8 mouse cellular contexts compared by ENCODE assay signal in genomic region chr2:169061520-169061919, GRCm38 (mm10).
DNase-seq lines count a peak whose midpoint lies in the region; ATAC-seq and TF ChIP-seq lines count a peak whose summit lies in the region.

No protein-coding gene starts in this region.

- no peak overlapping the region for H3K4me2 ChIP-seq in embryonic facial prominence, embryonic 11.5 days (ENCODE audit: low read depth, low read length)
- no peak overlapping the region for H3K4me2 ChIP-seq in limb, embryonic 11.5 days (ENCODE audit: low read depth, severe bottlenecking)
- no peak overlapping the region for H3K4me2 ChIP-seq in midbrain, postnatal 0 days (ENCODE audit: low read depth, low read length, poor library complexity, severe bottlenecking)
- peak overlapping the region; percentile 42; the same call in 1 of the 2 replicates for H3K4me2 ChIP-seq in stomach, embryonic 16.5 days (ENCODE audit: low read depth, low read length)

- H3K4me1 ChIP-seq in spleen, adult 2 months (ENCODE audit: control insufficient read depth, insufficient read depth, insufficient read length): no peaks in the 10 kb centered on the region
- H3K4me1 ChIP-seq in embryonic facial prominence, embryonic 11.5 days (ENCODE audit: control insufficient read depth, insufficient read depth, low read length): no peaks in the 10 kb centered on the region; the same call in 1 of the 2 replicates
- no peaks in the 10 kb centered on the region for H3K4me1 ChIP-seq in limb, embryonic 11.5 days (ENCODE audit: control insufficient read depth, insufficient read depth, low read length)
- no peaks in the 10 kb centered on the region for H3K4me1 ChIP-seq in midbrain, postnatal 0 days (ENCODE audit: insufficient read depth, low read length)
- H3K4me1 ChIP-seq in stomach, embryonic 16.5 days (ENCODE audit: control insufficient read depth, insufficient read depth, low read length): 0 out of 2 replicates have a peak, but pooled peaks cover 5% of the 10 kb centered on the region

- DNase-seq in spleen, adult 2 months (ENCODE audit: low read depth in 1 of 2, low spot score in 2 of 2): peak in 1 of 2 experiments; percentile 33
- DNase-seq in spleen, adult 12 weeks (ENCODE audit: low spot score): no peak
- DNase-seq in embryonic facial prominence, embryonic 11.5 days (ENCODE audit: low spot score): peak; percentile 92
- DNase-seq in heart, adult 18-20 months: peak; percentile 77 to 87
- peak; percentile 63 to 80 for DNase-seq in kidney, adult 8-10 months
- DNase-seq in limb, embryonic 11.5 days (ENCODE audit: low spot score): peak; percentile 93
- peak; percentile 93 for DNase-seq in midbrain, postnatal 0 days (ENCODE audit: low spot score)

- no peaks in the 10 kb centered on the region for H3K36me3 ChIP-seq in spleen, adult 2 months (ENCODE audit: control insufficient read depth, insufficient read depth, low read length)
- H3K36me3 ChIP-seq in embryonic facial prominence, embryonic 11.5 days (replicated peaks; ENCODE audit: control insufficient read depth, insufficient read depth, low read depth, low read length): no peaks in the 10 kb centered on the region
- no peaks in the 10 kb centered on the region for H3K36me3 ChIP-seq in limb, embryonic 11.5 days (ENCODE audit: control insufficient read depth, insufficient read depth, low read length)
- H3K36me3 ChIP-seq in midbrain, postnatal 0 days (ENCODE audit: insufficient read depth, low read length): no peaks in the 10 kb centered on the region
- H3K36me3 ChIP-seq in stomach, embryonic 16.5 days (ENCODE audit: control insufficient read depth, insufficient read depth, low read length): no peaks in the 10 kb centered on the region

- H3K27me3 ChIP-seq in spleen, adult 2 months (ENCODE audit: control insufficient read depth, insufficient read depth, low read length): no peaks in the 10 kb centered on the region
- H3K27me3 ChIP-seq in embryonic facial prominence, embryonic 11.5 days (ENCODE audit: control insufficient read depth, insufficient read depth, low read length): no peaks in the 10 kb centered on the region
- H3K27me3 ChIP-seq in limb, embryonic 11.5 days (ENCODE audit: control insufficient read depth, insufficient read depth, low read length): no peaks in the 10 kb centered on the region
- H3K27me3 ChIP-seq in midbrain, postnatal 0 days (ENCODE audit: insufficient read depth, low read length): no peaks in the 10 kb centered on the region
- H3K27me3 ChIP-seq in stomach, embryonic 16.5 days (ENCODE audit: control insufficient read depth, insufficient read depth, low read length): no peaks in the 10 kb centered on the region

- no peaks in the 10 kb centered on the region for H3K9me3 ChIP-seq in embryonic facial prominence, embryonic 11.5 days (replicated peaks; ENCODE audit: control insufficient read depth, low read length)
- peaks cover 3% of the 10 kb centered on the region; the same call in 1 of the 2 replicates for H3K9me3 ChIP-seq in limb, embryonic 11.5 days (ENCODE audit: control insufficient read depth, low read length)
- H3K9me3 ChIP-seq in midbrain, postnatal 0 days (ENCODE audit: low read length): no peaks in the 10 kb centered on the region
- no peaks in the 10 kb centered on the region; the same call in 1 of the 2 replicates for H3K9me3 ChIP-seq in stomach, embryonic 16.5 days (replicated peaks; ENCODE audit: control insufficient read depth, low read length)

- no peak for TF ChIP-seq POLR2A in spleen, adult 2 months (IDR thresholded peaks at IDR 0.05; ENCODE audit: low read depth, low read length)

- ATAC-seq in embryonic facial prominence, embryonic 11.5 days (replicated peaks; ENCODE audit: insufficient number of reproducible peaks, low FRiP score, low TSS enrichment, low read depth): no peak
- no peak for ATAC-seq in limb, embryonic 11.5 days (ENCODE audit: insufficient number of reproducible peaks, low FRiP score, low TSS enrichment, low read depth)
- ATAC-seq in midbrain, postnatal 0 days (ENCODE audit: low FRiP score): no peak
- 0 out of 2 replicates have a peak, but pooled peaks have one; percentile 48 for ATAC-seq in stomach, embryonic 16.5 days (ENCODE audit: insufficient read depth, low FRiP score)

- H3K27ac ChIP-seq in spleen, adult 2 months (ENCODE audit: insufficient read depth, low read length): no peak overlapping the region
- H3K27ac ChIP-seq in embryonic facial prominence, embryonic 11.5 days (replicated peaks; ENCODE audit: low read depth, low read length): no peak overlapping the region
- H3K27ac ChIP-seq in limb, embryonic 11.5 days (replicated peaks; ENCODE audit: low read depth, low read length): no peak overlapping the region
- no peak overlapping the region for H3K27ac ChIP-seq in midbrain, postnatal 0 days (ENCODE audit: low read depth, low read length)
- no peak overlapping the region for H3K27ac ChIP-seq in stomach, embryonic 16.5 days (ENCODE audit: low read length)

- H3K9ac ChIP-seq in embryonic facial prominence, embryonic 11.5 days (replicated peaks; ENCODE audit: low read length): no peak overlapping the region
- H3K9ac ChIP-seq in limb, embryonic 11.5 days (ENCODE audit: low read length): no peak overlapping the region
- no peak overlapping the region for H3K9ac ChIP-seq in midbrain, postnatal 0 days (replicated peaks; ENCODE audit: low read length, poor library complexity, severe bottlenecking)
- 0 out of 2 replicates have a peak overlapping the region, but pooled peaks have one; percentile 13 for H3K9ac ChIP-seq in stomach, embryonic 16.5 days (ENCODE audit: low read length)

- no peak overlapping the region for H3K4me3 ChIP-seq in spleen, adult 2 months (ENCODE audit: extremely low read depth, insufficient read depth, insufficient read length)
- no peak overlapping the region for H3K4me3 ChIP-seq in embryonic facial prominence, embryonic 11.5 days (ENCODE audit: low read depth, low read length)
- no peak overlapping the region for H3K4me3 ChIP-seq in limb, embryonic 11.5 days (ENCODE audit: low read depth, low read length)
- H3K4me3 ChIP-seq in midbrain, postnatal 0 days (ENCODE audit: low read depth, low read length): no peak overlapping the region
- H3K4me3 ChIP-seq in stomach, embryonic 16.5 days (replicated peaks; ENCODE audit: low read length): no peak overlapping the region

- TF ChIP-seq CTCF in spleen, adult 2 months (IDR thresholded peaks at IDR 0.05; ENCODE audit: extremely low read depth, insufficient read depth, insufficient read length, insufficient replicate concordance): peak; percentile 60; the same call in 1 of the 2 replicates
- TF ChIP-seq CTCF in midbrain, postnatal 0 days (IDR thresholded peaks at IDR 0.05): peak; percentile 98

- WGBS in spleen, adult 2 months: 10% methylated on average over 11 of the region's 11 CpGs
- 8% methylated on average over 11 of the region's 11 CpGs for WGBS in embryonic facial prominence, embryonic 11.5 days
- WGBS in limb, embryonic 11.5 days: 7% methylated on average over 11 of the region's 11 CpGs
- 8% methylated on average over 11 of the region's 11 CpGs for WGBS in midbrain, postnatal 0 days
- 2% methylated on average over 11 of the region's 11 CpGs for WGBS in stomach, embryonic 16.5 days
